Comparison of ENCODE assay signal across 12 mouse cellular contexts in genomic region chr8:108613280-108613679, GRCm38 (mm10).
"Had no signal": no experiment of that assay in that cellular context is flagged by ENCODE, and none has a peak within 500 bp of the region (broad histone marks: within the 10 kb centered on the region; RNA-seq: fewer than 3 reads in every experiment).

No protein-coding gene starts in this region.

- H3K4me1 ChIP-seq: intestine, embryonic 15.5 days had no signal

- H3K27me3 ChIP-seq: intestine, embryonic 15.5 days; kidney, embryonic 15.5 days; limb, embryonic 12.5 days; limb, embryonic 15.5 days had no signal

- DNase-seq: layer of hippocampus, postnatal 36 days; liver, postnatal 0 days; thymus, adult 18-20 months; thymus, postnatal 4 days had no signal

- H3K9ac ChIP-seq: intestine, embryonic 15.5 days; kidney, embryonic 15.5 days; limb, embryonic 12.5 days; limb, embryonic 15.5 days; liver, embryonic 14.5 days; liver, postnatal 0 days had no signal

- H3K27ac ChIP-seq: intestine, embryonic 15.5 days; left cerebral cortex, adult 2 months; limb, embryonic 15.5 days; liver, embryonic 14.5 days; macrophage had no signal

- H3K9me3 ChIP-seq: intestine, embryonic 15.5 days; kidney, embryonic 15.5 days; limb, embryonic 12.5 days; limb, embryonic 15.5 days had no signal

- H3K4me3 ChIP-seq: intestine, embryonic 15.5 days; kidney, embryonic 15.5 days; left cerebral cortex, adult 2 months; limb, embryonic 12.5 days; limb, embryonic 15.5 days had no signal

- H3K36me3 ChIP-seq: intestine, embryonic 15.5 days; kidney, embryonic 15.5 days; limb, embryonic 12.5 days; limb, embryonic 15.5 days had no signal

- H3K4me2 ChIP-seq: intestine, embryonic 15.5 days; limb, embryonic 15.5 days had no signal

- ATAC-seq: intestine, embryonic 15.5 days; liver, postnatal 0 days; midbrain, embryonic 16.5 days had no signal
